Mouse (Mus musculus): ENCODE measurements around the gene Gm7861. TPM values are rescaled to one million over a fixed set of nuclear protein-coding genes. Genes with fewer than 3 reads are reported as not detected.
"Not testable (repeated sequence)": the region's sequence is repeated elsewhere in the genome, so short reads cannot be mapped to it uniquely, and the experiment has no call there.

The Gm7861 gene
- not detected in 2 replicates for polyA plus RNA-seq (2012; ENCODE audit: insufficient read depth, insufficient read length, low replicate concordance, missing spikeins)

DNA sequence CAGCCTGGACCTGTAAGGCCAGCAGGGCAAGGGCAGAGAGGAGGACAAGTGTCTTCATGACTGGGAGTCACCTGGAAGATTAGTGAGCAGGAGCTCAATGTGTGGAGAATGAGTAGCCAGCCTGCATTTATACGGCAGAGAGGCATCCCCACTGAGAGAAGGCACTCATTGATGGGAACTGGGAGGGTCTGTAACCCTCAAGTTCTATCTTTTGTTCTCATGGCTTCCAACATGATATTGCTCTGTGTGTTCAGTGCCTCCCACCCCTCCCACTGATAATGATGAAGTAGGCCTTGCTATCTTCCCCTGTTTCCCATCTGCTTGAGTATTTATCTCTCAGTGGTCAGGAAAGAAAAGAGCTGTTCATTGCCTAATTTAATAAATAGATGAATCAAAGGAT is at the start of gene Gm7861:
TSS of gene Gm7861 (minus strand) at position 101 of the 400 bp plus-strand sequence.
- H3K4me1 ChIP-seq (ENCODE audit: control insufficient read depth, insufficient read depth, low read length); H3K4me3 ChIP-seq (ENCODE audit: insufficient read depth, low read depth, low read length): not testable (repeated sequence)
- no CpG with 5 or more reads among the region's 1 CpGs for WGBS

DNA sequence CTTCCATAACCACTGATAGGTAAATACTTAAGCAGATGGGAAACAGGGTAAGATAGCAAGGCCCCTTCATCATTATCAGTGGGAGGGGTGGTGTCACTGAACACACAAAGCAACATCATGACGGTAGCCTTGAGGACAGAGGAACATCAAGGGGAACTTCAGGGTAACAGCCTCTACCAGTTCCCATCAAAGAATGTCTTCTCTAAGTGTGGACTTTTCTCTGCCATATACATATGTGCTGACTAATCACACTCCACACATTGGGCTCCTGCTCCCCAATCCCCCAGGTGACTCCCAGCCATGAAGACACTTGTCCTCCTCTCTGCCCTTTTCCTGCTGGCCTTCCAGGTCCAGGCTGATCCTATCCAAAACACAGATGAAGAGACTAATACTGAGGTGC is 23.6 kb upstream of the Gm7861 start, which contains the start of gene Defa26:
TSS of gene Defa26 (plus strand) at position 301 of the 400 bp plus-strand sequence.
- H3K4me3 ChIP-seq (ENCODE audit: insufficient read depth, low read depth, low read length); H3K4me1 ChIP-seq (ENCODE audit: control insufficient read depth, insufficient read depth, low read length); H3K27ac ChIP-seq (ENCODE audit: insufficient read depth, low read depth, low read length): not testable (repeated sequence)
- 92% methylated on average over 1 of the region's 1 CpGs for WGBS

More for the DNA sequence above, at the start of gene Gm7861:
- H3K27ac ChIP-seq (ENCODE audit: insufficient read depth, low read depth, low read length), result not testable (repeated sequence)

DNA sequence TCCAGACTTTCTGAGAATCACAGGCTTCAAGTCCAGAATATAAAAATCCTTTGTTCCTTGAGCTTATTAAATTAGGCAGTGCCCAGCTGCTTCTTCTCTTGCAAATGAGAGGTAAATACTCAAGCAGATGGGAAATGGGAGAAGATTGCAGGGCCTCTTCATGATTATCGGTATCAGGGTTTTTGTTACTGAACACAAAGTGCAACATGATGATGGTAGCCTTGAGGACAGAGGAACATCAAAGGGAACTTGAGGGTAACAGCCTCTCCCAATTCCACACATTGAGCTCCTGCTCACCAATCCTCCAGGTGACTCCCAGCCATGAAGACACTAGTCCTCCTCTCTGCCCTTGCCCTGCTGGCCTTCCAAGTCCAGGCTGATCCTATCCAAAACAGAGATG is 11.6 kb downstream of the Gm7861 start, which contains the start of gene Defa28:
TSS of gene Defa28 (plus strand) at position 301 of the 400 bp plus-strand sequence.
- H3K27ac ChIP-seq (ENCODE audit: insufficient read depth, low read depth, low read length); H3K4me3 ChIP-seq (ENCODE audit: insufficient read depth, low read depth, low read length); H3K4me1 ChIP-seq (ENCODE audit: control insufficient read depth, insufficient read depth, low read length): not testable (repeated sequence)
- no CpG with 5 or more reads among the region's 1 CpGs for WGBS

DNA sequence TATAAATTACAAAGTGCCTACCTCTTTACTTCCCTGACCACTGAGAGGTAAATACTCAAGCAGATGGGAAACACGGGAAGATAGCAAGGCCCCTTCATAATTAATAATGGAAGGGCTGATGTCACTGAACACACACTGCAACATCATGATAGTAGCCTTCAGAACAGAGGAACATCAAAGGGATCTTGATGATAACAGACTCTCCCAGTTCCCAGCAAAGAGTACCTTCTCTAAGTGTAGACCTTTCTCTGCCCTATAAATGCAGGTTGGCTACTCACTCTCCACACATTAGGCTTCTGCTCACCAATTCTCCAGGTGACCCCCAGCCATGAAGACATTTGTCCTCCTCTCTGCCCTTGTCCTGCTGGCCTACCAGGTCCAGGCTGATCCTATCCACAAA is 29.2 kb downstream of the Gm7861 start, which contains the start of gene Defa37:
TSS of gene Defa37 (plus strand) at position 301 of the 400 bp plus-strand sequence.
- whole genome bisulfite sequencing, result no CpG with 5 or more reads among the region's 1 CpGs
- H3K4me3 ChIP-seq (ENCODE audit: insufficient read depth, low read depth, low read length); H3K4me1 ChIP-seq (ENCODE audit: control insufficient read depth, insufficient read depth, low read length); H3K27ac ChIP-seq (ENCODE audit: insufficient read depth, low read depth, low read length): not testable (repeated sequence)

Other genes starting within 250 kb of the Gm7861 start
- gene Defa2, start 216.0 kb downstream of the Gm7861 start, polyA plus RNA-seq (2012; ENCODE audit: insufficient read depth, insufficient read length, low replicate concordance, missing spikeins), result not detected in 2 replicates
- not detected in 2 replicates for gene Defa33, start 202.7 kb downstream of the Gm7861 start, polyA plus RNA-seq (2012; ENCODE audit: insufficient read depth, insufficient read length, low replicate concordance, missing spikeins)
- gene Defa36, start 167.1 kb downstream of the Gm7861 start, polyA plus RNA-seq (2012; ENCODE audit: insufficient read depth, insufficient read length, low replicate concordance, missing spikeins), result not detected in 2 replicates
- not detected in 2 replicates for gene Gm7849, start 137.9 kb downstream of the Gm7861 start, polyA plus RNA-seq (2012; ENCODE audit: insufficient read depth, insufficient read length, low replicate concordance, missing spikeins)
- not detected in 2 replicates for gene Defa20, start 85.2 kb downstream of the Gm7861 start, polyA plus RNA-seq (2012; ENCODE audit: insufficient read depth, insufficient read length, low replicate concordance, missing spikeins)
- not detected in 2 replicates for gene Defa32, start 65.5 kb downstream of the Gm7861 start, polyA plus RNA-seq (2012; ENCODE audit: insufficient read depth, insufficient read length, low replicate concordance, missing spikeins)
- not detected in 2 replicates for gene Defa37, start 29.1 kb downstream of the Gm7861 start, polyA plus RNA-seq (2012; ENCODE audit: insufficient read depth, insufficient read length, low replicate concordance, missing spikeins)
- gene Defa28, start 11.5 kb downstream of the Gm7861 start, polyA plus RNA-seq (2012; ENCODE audit: insufficient read depth, insufficient read length, low replicate concordance, missing spikeins), result not detected in 2 replicates
- not detected in 2 replicates for gene Defa26, start 23.7 kb upstream of the Gm7861 start, polyA plus RNA-seq (2012; ENCODE audit: insufficient read depth, insufficient read length, low replicate concordance, missing spikeins)
- gene Defa17, start 61.3 kb upstream of the Gm7861 start, polyA plus RNA-seq (2012; ENCODE audit: insufficient read depth, insufficient read length, low replicate concordance, missing spikeins), result not detected in 2 replicates
- not detected in 2 replicates for gene Defa34, start 71.3 kb upstream of the Gm7861 start, polyA plus RNA-seq (2012; ENCODE audit: insufficient read depth, insufficient read length, low replicate concordance, missing spikeins)
- gene AY761184, start 109.1 kb upstream of the Gm7861 start, polyA plus RNA-seq (2012; ENCODE audit: insufficient read depth, insufficient read length, low replicate concordance, missing spikeins), result not detected in 2 replicates
- not detected in 2 replicates for gene Defa24, start 140.0 kb upstream of the Gm7861 start, polyA plus RNA-seq (2012; ENCODE audit: insufficient read depth, insufficient read length, low replicate concordance, missing spikeins)
- gene Defb50, start 229.0 kb upstream of the Gm7861 start, polyA plus RNA-seq (2012; ENCODE audit: insufficient read depth, insufficient read length, low replicate concordance, missing spikeins), result not detected in 2 replicates
- not detected in 2 replicates for gene Defb2, start 245.4 kb upstream of the Gm7861 start, polyA plus RNA-seq (2012; ENCODE audit: insufficient read depth, insufficient read length, low replicate concordance, missing spikeins)